Mouse (Mus musculus): ENCODE measurements around the gene Glis1.

GRCm38 (mm10) chr4:107492991-107493390, 58.6 kb downstream of the Glis1 start:
- TF ChIP-seq CTCF (IDR thresholded peaks at IDR 0.05; ENCODE audit: low read depth) (no peak), EP300 (IDR thresholded peaks at IDR 0.05; ENCODE audit: low read depth) (no peak)
